Mouse (Mus musculus) midbrain, embryonic 14.5 days (tissue): ENCODE results near the gene Mtnr1a. TPM values are rescaled to one million over a fixed set of nuclear protein-coding genes. Genes with fewer than 3 reads are reported as not detected.

Experiments
- ATAC-seq: fragments of 200-750 bp; cut with Nextera tagmentation; 2 replicates; pipeline ENCODE4 v1.8.0; 2017; ENCODE audit warnings: moderate number of reproducible peaks, moderate library complexity; ENCODE audit not compliant: low FRiP score, low TSS enrichment
- DNase-seq: peaks from one replicate; pipeline ENCODE4 v3.0.0-alpha.2; 2015
- H3K27ac ChIP-seq: fragments of 300-500 bp; sonication (generic); replicated peaks from 2 replicates; pipeline ENCODE4 v1.5.1; 2014; ENCODE audit warnings: mild to moderate bottlenecking, low read depth, low read length, moderate library complexity
- H3K27me3 ChIP-seq: fragments of 300-500 bp; sonication (generic); 2 replicates; pipeline ENCODE4 v1.6.1; 2014; ENCODE audit warnings: low read length, control low read depth, mixed read lengths; ENCODE audit not compliant: control insufficient read depth, insufficient read depth
- H3K36me3 ChIP-seq: fragments of 300-500 bp; sonication (generic); 2 replicates; pipeline ENCODE4 v1.6.1; 2014; ENCODE audit warnings: low read length, control low read depth; ENCODE audit not compliant: control insufficient read depth, insufficient read depth
- H3K4me1 ChIP-seq: fragments of 300-500 bp; sonication (generic); 2 replicates; pipeline ENCODE4 v1.6.1; 2014; ENCODE audit warnings: mild to moderate bottlenecking, antibody characterized with exemption, low read length, control low read depth; ENCODE audit not compliant: control insufficient read depth, insufficient read depth
- H3K4me2 ChIP-seq: fragments of 300-500 bp; sonication (generic); 2 replicates; pipeline ENCODE4 v1.6.1; 2014; ENCODE audit warnings: mild to moderate bottlenecking, low read length, moderate library complexity
- H3K4me3 ChIP-seq: fragments of 300-500 bp; sonication (generic); replicated peaks from 2 replicates; pipeline ENCODE4 v1.5.1; 2014; ENCODE audit warnings: low read depth, low read length
- H3K9ac ChIP-seq: fragments of 300-500 bp; sonication (generic); replicated peaks from 2 replicates; pipeline ENCODE4 v1.6.1; 2014; ENCODE audit warnings: mild to moderate bottlenecking, low read length, moderate library complexity
- H3K9me3 ChIP-seq: fragments of 300-500 bp; sonication (generic); 2 replicates; pipeline ENCODE4 v1.6.1; 2016; ENCODE audit warnings: low read length, control low read depth, mixed read lengths; ENCODE audit not compliant: control insufficient read depth
- WGBS: fragments of 180-500 bp; shearing (Covaris S2); extraction: QIAGEN DNeasy Blood & Tissue Kit; methylation state at CpG from one replicate; pipeline ENCODE4 v1.1.7; 2014; 5-methylcytosine and 5-hydroxymethylcytosine counted together
- polyA plus RNA-seq: library from polyadenylated mRNA; unstranded; fragments of >200 nt; fragmentation: Nextera tagmentation; extraction: Ambion mirVana; gene quantifications from 2 replicates; pipeline ENCODE4 v1.2.1, GENCODE M21; 2014

The Mtnr1a gene
- polyA plus RNA-seq, result 0.17 and 0.36 TPM in 2 replicates

DNA sequence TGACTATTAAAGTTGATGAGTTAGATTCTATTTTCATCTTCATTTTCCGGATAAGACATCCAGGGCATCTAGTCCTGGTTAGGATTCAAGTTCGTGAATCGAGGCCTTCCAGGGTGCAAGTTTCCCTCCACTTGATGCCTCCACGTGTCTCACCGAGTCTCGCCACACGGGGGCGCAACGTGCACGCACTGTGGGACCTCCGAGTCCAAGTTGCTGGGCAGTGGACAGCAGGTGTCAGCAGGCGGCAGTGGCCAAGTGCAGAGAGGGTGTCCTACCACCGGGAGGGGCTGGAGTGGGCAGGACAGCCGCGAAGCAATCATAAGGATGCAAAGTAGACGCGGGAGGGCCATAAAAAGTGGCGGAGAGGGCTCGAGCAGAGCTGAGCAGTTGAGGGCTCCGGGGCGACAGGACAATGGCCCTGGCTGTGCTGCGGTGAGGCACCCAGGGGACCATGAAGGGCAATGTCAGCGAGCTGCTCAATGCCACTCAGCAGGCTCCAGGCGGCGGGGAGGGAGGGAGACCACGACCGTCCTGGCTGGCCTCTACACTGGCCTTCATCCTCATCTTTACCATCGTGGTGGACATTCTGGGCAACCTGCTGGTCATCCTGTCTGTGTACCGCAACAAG is at the start of gene Mtnr1a:
Gene Mtnr1a, plus strand, starts transcription at position 379 of the 628 bp plus-strand sequence.
- H3K27me3 ChIP-seq, result no peaks in the 10 kb centered on the region
- H3K4me2 ChIP-seq, result peak within 1 kb of the TSS; percentile 76
- peak within 1 kb of the TSS; percentile 38 for H3K4me3 ChIP-seq
- DNase-seq (peak; percentile 94), ATAC-seq (peak; percentile 85)
- no peak within 1 kb of the TSS; the same call in 1 of the 2 replicates for H3K9ac ChIP-seq
- no peaks in the 10 kb centered on the region for H3K4me1 ChIP-seq
- H3K9me3 ChIP-seq, result no peaks in the 10 kb centered on the region
- H3K36me3 ChIP-seq, result no peaks in the 10 kb centered on the region
- H3K27ac ChIP-seq, result no peak within 1 kb of the TSS
- 5% methylated on average over 29 of the region's 29 CpGs for WGBS

GRCm38 (mm10) chr8:45019241-45019640 is 49.7 kb upstream of the Mtnr1a start:
- 66% methylated on average over 5 of the region's 5 CpGs for WGBS
- Histone ChIP-seq H3K27ac (no peak overlapping the region), H3K9me3 (peaks cover 5% of the 10 kb centered on the region; the same call in 1 of the 2 replicates), H3K4me3 (no peak overlapping the region), H3K4me1 (no peaks in the 10 kb centered on the region), H3K27me3 (no peaks in the 10 kb centered on the region), H3K9ac (no peak overlapping the region), H3K36me3 (peaks cover 19% of the 10 kb centered on the region), H3K4me2 (no peak overlapping the region)
- ATAC-seq (no peak), DNase-seq (no peak)

- peaks cover 39% of the 10 kb centered on the region for H3K36me3 ChIP-seq
- no peak overlapping the region for H3K27ac ChIP-seq
- peaks cover 19% of the 10 kb centered on the region; the same call in 1 of the 2 replicates for H3K9me3 ChIP-seq
- ATAC-seq, result no peak
- no peak overlapping the region for H3K9ac ChIP-seq
- 95% methylated on average over 5 of the region's 5 CpGs for WGBS
- no peak for DNase-seq
- no peak overlapping the region for H3K4me2 ChIP-seq
- no peak overlapping the region for H3K4me3 ChIP-seq
- H3K4me1 ChIP-seq, result no peaks in the 10 kb centered on the region
- H3K27me3 ChIP-seq, result no peaks in the 10 kb centered on the region
Measured at GRCm38 (mm10) chr8:45021171-45021570, 47.8 kb upstream of the Mtnr1a start.

- no peak overlapping the region for H3K4me2 ChIP-seq
- no peak for ATAC-seq
Measured at GRCm38 (mm10) chr8:45021911-45022665, 46.8 kb upstream of the Mtnr1a start.

GRCm38 (mm10) chr8:45028081-45028497 is 40.8 kb upstream of the Mtnr1a start:
- DNase-seq, result no peak
- peaks cover 54% of the 10 kb centered on the region for H3K36me3 ChIP-seq
- 86% methylated on average over 6 of the region's 6 CpGs for WGBS
- ATAC-seq, result no peak
- H3K4me3 ChIP-seq, result no peak overlapping the region
- H3K4me1 ChIP-seq, result no peaks in the 10 kb centered on the region
- H3K27ac ChIP-seq, result no peak overlapping the region
- no peak overlapping the region for H3K4me2 ChIP-seq
- peaks cover 19% of the 10 kb centered on the region; the same call in 1 of the 2 replicates for H3K9me3 ChIP-seq
- H3K9ac ChIP-seq, result no peak overlapping the region
- H3K27me3 ChIP-seq, result no peaks in the 10 kb centered on the region

More at GRCm38 (mm10) chr8:45021911-45022665, 46.8 kb upstream of the Mtnr1a start:
- H3K9me3 ChIP-seq, result peaks cover 19% of the 10 kb centered on the region; the same call in 1 of the 2 replicates
- 96% methylated on average over 21 of the region's 21 CpGs for WGBS
- no peak overlapping the region for H3K9ac ChIP-seq
- no peak overlapping the region for H3K4me3 ChIP-seq
- DNase-seq, result no peak
- peaks cover 44% of the 10 kb centered on the region for H3K36me3 ChIP-seq
- no peaks in the 10 kb centered on the region for H3K4me1 ChIP-seq
- no peak overlapping the region for H3K27ac ChIP-seq
- H3K27me3 ChIP-seq, result no peaks in the 10 kb centered on the region

DNA sequence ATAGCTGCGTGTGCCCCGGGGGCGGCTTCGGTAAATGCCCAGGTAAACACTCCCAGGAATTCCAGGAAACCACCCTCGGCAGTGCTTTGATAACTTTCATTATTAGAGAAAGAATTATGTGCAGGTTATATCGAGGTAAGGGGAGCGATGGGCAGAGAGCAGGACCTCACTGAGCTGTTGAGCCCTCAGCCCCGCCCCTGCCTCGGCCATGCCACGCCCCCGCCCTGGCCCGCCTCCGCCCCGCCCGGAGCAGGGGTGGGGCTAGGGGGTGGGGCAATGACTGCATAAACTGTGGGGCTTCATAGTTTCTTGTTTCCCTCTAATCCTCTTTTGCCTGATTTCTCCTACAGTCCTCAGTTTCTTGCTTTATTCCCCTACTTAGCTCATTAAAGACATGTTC is 30.6 kb upstream of the Mtnr1a start:
- no peaks in the 10 kb centered on the region for H3K27me3 ChIP-seq
- no peak for DNase-seq
- no peak overlapping the region for H3K4me3 ChIP-seq
- no peak overlapping the region for H3K4me2 ChIP-seq
- ATAC-seq, result no peak
- no peak overlapping the region for H3K27ac ChIP-seq
- no peak overlapping the region for H3K9ac ChIP-seq
- no peaks in the 10 kb centered on the region; the same call in 1 of the 2 replicates for H3K9me3 ChIP-seq
- H3K36me3 ChIP-seq, result peaks cover 85% of the 10 kb centered on the region
- no peaks in the 10 kb centered on the region for H3K4me1 ChIP-seq
- 81% methylated on average over 15 of the region's 15 CpGs for WGBS

DNA sequence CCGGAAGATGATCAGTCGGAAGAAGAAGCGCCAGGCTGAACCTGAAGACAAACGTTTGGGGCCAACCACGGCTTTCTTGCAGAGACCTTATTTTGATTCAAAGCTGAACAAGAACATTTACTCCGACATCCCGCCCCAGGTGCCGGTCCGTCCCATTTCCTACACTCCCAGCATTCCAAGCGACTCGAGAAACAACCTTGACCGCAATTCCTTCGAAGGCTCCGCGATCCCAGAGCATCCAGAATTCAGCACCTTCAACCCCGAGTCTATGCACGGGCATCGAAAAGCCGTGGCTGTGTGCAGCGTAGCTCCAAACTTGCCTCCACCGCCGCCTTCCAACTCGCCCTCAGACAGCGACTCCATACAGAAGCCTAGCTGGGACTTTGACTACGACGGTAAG is 24.8 kb upstream of the Mtnr1a start:
- 98% methylated on average over 26 of the region's 26 CpGs for WGBS
- Histone ChIP-seq H3K4me2 (no peak overlapping the region), H3K36me3 (peaks cover 67% of the 10 kb centered on the region), H3K9ac (no peak overlapping the region), H3K27me3 (no peaks in the 10 kb centered on the region), H3K4me1 (no peaks in the 10 kb centered on the region), H3K27ac (no peak overlapping the region), H3K4me3 (no peak overlapping the region), H3K9me3 (no peaks in the 10 kb centered on the region; the same call in 1 of the 2 replicates)
- no peak for ATAC-seq
- DNase-seq, result no peak

DNA sequence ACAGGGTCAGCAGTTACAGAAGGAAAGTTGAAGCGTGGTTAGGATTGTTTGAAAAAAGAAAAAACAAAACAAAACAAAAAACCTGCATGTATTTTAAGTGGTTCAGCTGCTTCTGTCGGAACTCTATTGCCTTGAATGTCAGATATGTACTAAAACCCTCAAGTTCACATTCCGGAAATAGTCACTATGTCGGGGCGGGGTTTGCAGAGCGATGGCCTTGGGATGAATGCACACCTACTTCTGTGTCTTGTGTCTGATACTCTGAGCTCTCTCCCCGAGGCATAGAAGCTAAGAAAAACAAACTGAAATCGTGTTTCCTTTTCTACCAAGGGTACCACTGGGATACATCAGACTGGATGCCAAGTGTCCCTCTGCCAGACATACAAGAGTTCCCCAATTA is 18.5 kb upstream of the Mtnr1a start:
- Histone ChIP-seq H3K36me3 (peaks cover 37% of the 10 kb centered on the region), H3K4me1 (no peaks in the 10 kb centered on the region), H3K9ac (no peak overlapping the region), H3K27me3 (no peaks in the 10 kb centered on the region), H3K4me2 (no peak overlapping the region), H3K4me3 (no peak overlapping the region), H3K9me3 (no peaks in the 10 kb centered on the region), H3K27ac (no peak overlapping the region)
- no peak for DNase-seq
- 92% methylated on average over 8 of the region's 8 CpGs for WGBS
- ATAC-seq, result no peak
